Comparison of ENCODE assay signal across 8 mouse cellular contexts in genomic region chr8:75219877-75220738, GRCm38 (mm10). TPM values are rescaled to one million over a fixed set of nuclear protein-coding genes. Genes with fewer than 3 reads are reported as not detected.
A peak's percentile ranks its signal among the peaks of the same experiment; 100 is the strongest.
DNase-seq lines count a peak whose midpoint lies in the region; ATAC-seq lines count a peak whose summit lies in the region.

No protein-coding gene starts in this region.

- no peak overlapping the region for H3K4me3 ChIP-seq in hindbrain, embryonic 11.5 days (ENCODE audit: low read depth, low read length)
- no peak overlapping the region for H3K4me3 ChIP-seq in hindbrain, embryonic 12.5 days

- H3K9me3 ChIP-seq in hindbrain, embryonic 11.5 days (ENCODE audit: control insufficient read depth, low read length), result no peaks in the 10 kb centered on the region
- no peaks in the 10 kb centered on the region for H3K9me3 ChIP-seq in hindbrain, embryonic 12.5 days (replicated peaks)

- H3K27me3 ChIP-seq in hindbrain, embryonic 11.5 days (ENCODE audit: control insufficient read depth, insufficient read depth, low read length), result peaks cover 9% of the 10 kb centered on the region
- peaks cover 25% of the 10 kb centered on the region for H3K27me3 ChIP-seq in hindbrain, embryonic 12.5 days

- 67% methylated on average over 5 of the region's 5 CpGs for WGBS in hindbrain, embryonic 11.5 days
- WGBS in hindbrain, embryonic 12.5 days, result 62% methylated on average over 5 of the region's 5 CpGs

- H3K36me3 ChIP-seq in hindbrain, embryonic 11.5 days (ENCODE audit: control insufficient read depth, insufficient read depth, low read length), result no peaks in the 10 kb centered on the region
- H3K36me3 ChIP-seq in hindbrain, embryonic 12.5 days, result no peaks in the 10 kb centered on the region

- H3K27ac ChIP-seq in hindbrain, embryonic 11.5 days (ENCODE audit: low read depth, low read length), result no peak overlapping the region
- H3K27ac ChIP-seq in hindbrain, embryonic 12.5 days, result no peak overlapping the region

- H3K4me1 ChIP-seq in hindbrain, embryonic 11.5 days (replicated peaks; ENCODE audit: control insufficient read depth, insufficient read depth, low read length), result no peaks in the 10 kb centered on the region
- no peaks in the 10 kb centered on the region for H3K4me1 ChIP-seq in hindbrain, embryonic 12.5 days

- ATAC-seq in hindbrain, embryonic 11.5 days (ENCODE audit: low FRiP score), result no peak
- ATAC-seq in hindbrain, embryonic 12.5 days (ENCODE audit: low FRiP score), result no peak
- peak; percentile 61 for ATAC-seq in megakaryocyte progenitor cell, adult 5-6 weeks (replicated peaks; ENCODE audit: poor library complexity)
- ATAC-seq in activated CD4-positive, CD25-positive, alpha-beta regulatory T cell, adult 4 months, result no peak

- DNase-seq in hindbrain, embryonic 11.5 days (ENCODE audit: low spot score), result peak; percentile 30
- DNase-seq in testis, postnatal 10 days (ENCODE audit: low spot score), result peak; percentile 51
- no peak for DNase-seq in testis, postnatal 14 days (ENCODE audit: low spot score)
- peak; percentile 66 for DNase-seq in cerebellum, adult 9-11 months
- DNase-seq in left cerebral cortex, adult 9 months (ENCODE audit: low spot score in 2 of 2), result no peak

- H3K4me2 ChIP-seq in hindbrain, embryonic 11.5 days (replicated peaks; ENCODE audit: low read depth, low read length), result no peak overlapping the region
- no peak overlapping the region for H3K4me2 ChIP-seq in hindbrain, embryonic 12.5 days (replicated peaks)

- H3K9ac ChIP-seq in hindbrain, embryonic 11.5 days (ENCODE audit: low read depth, low read length), result no peak overlapping the region
- H3K9ac ChIP-seq in hindbrain, embryonic 12.5 days, result no peak overlapping the region

RNA-seq across cellular contexts. Expression of gene Rasd2, which starts 6.4 kb away (rescaled TPM):
- polyA plus RNA-seq in hindbrain, embryonic 11.5 days (2014; fragmentation: Nextera tagmentation; extraction: Ambion mirVana), result 0.19 and 0.32 TPM in 2 replicates
- 0.79 and 0.96 TPM in 2 replicates for polyA plus RNA-seq in hindbrain, embryonic 12.5 days (2016; fragmentation: Nextera tagmentation; extraction: Ambion mirVana)
- total RNA-seq in megakaryocyte progenitor cell, adult 5-6 weeks (2015), result 0.12 TPM in 1 of 2 replicates, not detected in the other
- 0.04 TPM in 1 of 2 replicates, not detected in the other for total RNA-seq in megakaryocyte progenitor cell, adult 5-6 weeks (2017)
- polyA plus RNA-seq in activated CD4-positive, CD25-positive, alpha-beta regulatory T cell, adult 4 months (2017; shearing (Covaris generic)), result under 1 TPM in 1 of 2 experiments, not detected in 1; 0.18 TPM

Comparison
In these comparisons a context has a peak if more than half of its experiments do, and no peak if none do; other contexts are left out.
1. DNase-seq: peak in hindbrain, embryonic 11.5 days (single experiment), testis, postnatal 10 days (single experiment) and cerebellum, adult 9-11 months (single experiment); none in testis, postnatal 14 days (single experiment) and left cerebral cortex, adult 9 months (0 of 2).